Mouse (Mus musculus): ENCODE results near the gene Wwox.
A peak's percentile ranks its signal among the peaks of the same experiment; 100 is the strongest.

Gene Wwox

GRCm38 (mm10) chr8:114439334-114440204 is at the start of gene Wwox:
Gene Wwox (plus strand): TSS chr8:114439655.
- DNase-seq (ENCODE audit: low read depth), result peak; percentile 90

GRCm38 (mm10) chr8:114390465-114391254 is 48.8 kb upstream of the Wwox start:
- peak; percentile 1 for DNase-seq (ENCODE audit: low read depth)

- DNase-seq (ENCODE audit: low read depth), result no peak
Measured at GRCm38 (mm10) chr8:114398326-114398725, 41.1 kb upstream of the Wwox start.

- no peak for DNase-seq (ENCODE audit: low read depth)
Measured at GRCm38 (mm10) chr8:114399273-114399672, 40.2 kb upstream of the Wwox start.

- no peak for DNase-seq (ENCODE audit: low read depth)
Measured at GRCm38 (mm10) chr8:114401679-114402078, 37.8 kb upstream of the Wwox start.

- DNase-seq (ENCODE audit: low read depth), result no peak
Measured at GRCm38 (mm10) chr8:114411421-114411820, 28.0 kb upstream of the Wwox start.

- no peak for DNase-seq (ENCODE audit: low read depth)
Measured at GRCm38 (mm10) chr8:114417786-114418185, 21.7 kb upstream of the Wwox start, which contains the start of gene Clec3a. Gene Clec3a (plus strand): TSS chr8:114418086.

GRCm38 (mm10) chr8:114418486-114418885 is 21.0 kb upstream of the Wwox start:
- no peak for DNase-seq (ENCODE audit: low read depth)

- no peak for DNase-seq (ENCODE audit: low read depth)
Measured at GRCm38 (mm10) chr8:114418904-114419303, 20.6 kb upstream of the Wwox start.

GRCm38 (mm10) chr8:114421544-114421943 is 17.9 kb upstream of the Wwox start:
- no peak for DNase-seq (ENCODE audit: low read depth)

GRCm38 (mm10) chr8:114438236-114438635 is 1.2 kb upstream of the Wwox start:
- peak; percentile 61 for DNase-seq (ENCODE audit: low read depth)

- DNase-seq (ENCODE audit: low read depth), result no peak
Measured at GRCm38 (mm10) chr8:114440205-114440589, 742 bp downstream of the Wwox start.

GRCm38 (mm10) chr8:114441616-114442015 is 2.2 kb downstream of the Wwox start:
- peak; percentile 65 for DNase-seq (ENCODE audit: low read depth)

- DNase-seq (ENCODE audit: low read depth), result no peak
Measured at GRCm38 (mm10) chr8:114446884-114447283, 7.4 kb downstream of the Wwox start.

GRCm38 (mm10) chr8:114452278-114452677 is 12.8 kb downstream of the Wwox start:
- no peak for DNase-seq (ENCODE audit: low read depth)

- DNase-seq (ENCODE audit: low read depth), result peak; percentile 40
Measured at GRCm38 (mm10) chr8:114452781-114453221, 13.3 kb downstream of the Wwox start.

GRCm38 (mm10) chr8:114455302-114455701 is 15.8 kb downstream of the Wwox start:
- DNase-seq (ENCODE audit: low read depth), result no peak

GRCm38 (mm10) chr8:114455953-114456352 is 16.5 kb downstream of the Wwox start:
- no peak for DNase-seq (ENCODE audit: low read depth)

- no peak for DNase-seq (ENCODE audit: low read depth)
Measured at GRCm38 (mm10) chr8:114458113-114458784, 18.8 kb downstream of the Wwox start.

GRCm38 (mm10) chr8:114460600-114460999 is 21.1 kb downstream of the Wwox start:
- DNase-seq (ENCODE audit: low read depth), result no peak

GRCm38 (mm10) chr8:114462591-114462990 is 23.1 kb downstream of the Wwox start:
- no peak for DNase-seq (ENCODE audit: low read depth)

- no peak for DNase-seq (ENCODE audit: low read depth)
Measured at GRCm38 (mm10) chr8:114463305-114463704, 23.9 kb downstream of the Wwox start.
